Mouse (Mus musculus) erythroblast, adult 5-6 weeks (primary cell): ENCODE data around the gene Gm20521. TPM values are rescaled to one million over a fixed set of nuclear protein-coding genes. Genes with fewer than 3 reads are reported as not detected.

ENCODE experiments used
- total RNA-seq, 2 experiments: library from RNA; stranded (forward) in 1 of 2; stranded (reverse) in 1 of 2; fragments of 150-400 nt in 1 of 2; fragments of 200-764, 138-1000 nt in 1 of 2; gene quantifications; 2 replicates each; pipeline versions ENCODE4 v1.2.3 to v1.2.4; 2015 to 2017; ENCODE audit warnings: low replicate concordance in 2 of 2

The Gm20521 gene
- total RNA-seq, 2 experiments from 2014 or later = not detected

Other genes starting within 250 kb of the Gm20521 start
- gene Gm17606, start 242.5 kb upstream of the Gm20521 start, total RNA-seq (2015; ENCODE audit: low replicate concordance) = not detected in 2 replicates
- gene Gm17606, start 242.5 kb upstream of the Gm20521 start, total RNA-seq (2017; ENCODE audit: low replicate concordance) = not detected in 2 replicates
- gene Cdh24, start 242.1 kb upstream of the Gm20521 start, total RNA-seq (2015; ENCODE audit: low replicate concordance) = 1.3 and 1.5 TPM in 2 replicates
- 2.4 and 5.0 TPM in 2 replicates for gene Cdh24, start 242.1 kb upstream of the Gm20521 start, total RNA-seq (2017; ENCODE audit: low replicate concordance)
- 22.7 and 25.5 TPM in 2 replicates for gene 1700123O20Rik, start 197.2 kb upstream of the Gm20521 start, total RNA-seq (2015; ENCODE audit: low replicate concordance)
- 18.1 and 25.8 TPM in 2 replicates for gene 1700123O20Rik, start 197.2 kb upstream of the Gm20521 start, total RNA-seq (2017; ENCODE audit: low replicate concordance)
- gene Acin1, start 196.5 kb upstream of the Gm20521 start, total RNA-seq (2015; ENCODE audit: low replicate concordance) = 173 and 217 TPM in 2 replicates
- gene Acin1, start 196.5 kb upstream of the Gm20521 start, total RNA-seq (2017; ENCODE audit: low replicate concordance) = 369 and 562 TPM in 2 replicates
- not detected in 2 replicates for gene Gm29776, start 184.6 kb upstream of the Gm20521 start, total RNA-seq (2015; ENCODE audit: low replicate concordance)
- not detected in 2 replicates for gene Gm29776, start 184.6 kb upstream of the Gm20521 start, total RNA-seq (2017; ENCODE audit: low replicate concordance)
- gene Cebpe, start 171.3 kb upstream of the Gm20521 start, total RNA-seq (2015; ENCODE audit: low replicate concordance) = 22.4 and 29.4 TPM in 2 replicates
- 27.7 and 53.0 TPM in 2 replicates for gene Cebpe, start 171.3 kb upstream of the Gm20521 start, total RNA-seq (2017; ENCODE audit: low replicate concordance)
- gene Slc7a8, start 101.5 kb upstream of the Gm20521 start, total RNA-seq (2015; ENCODE audit: low replicate concordance) = 7.7 and 10.8 TPM in 2 replicates
- gene Slc7a8, start 101.5 kb upstream of the Gm20521 start, total RNA-seq (2017; ENCODE audit: low replicate concordance) = 1.4 and 1.8 TPM in 2 replicates
- not detected in 2 replicates for gene Rnf212b, start 69.3 kb upstream of the Gm20521 start, total RNA-seq (2015; ENCODE audit: low replicate concordance)
- gene Rnf212b, start 69.3 kb upstream of the Gm20521 start, total RNA-seq (2017; ENCODE audit: low replicate concordance) = 1.0 TPM in 1 of 2 replicates, not detected in the other
- gene Homez, start 12.5 kb upstream of the Gm20521 start, total RNA-seq (2015; ENCODE audit: low replicate concordance) = 0.63 TPM in 1 of 2 replicates, not detected in the other
- 2.5 and 5.6 TPM in 2 replicates for gene Homez, start 12.5 kb upstream of the Gm20521 start, total RNA-seq (2017; ENCODE audit: low replicate concordance)
- 1.9 TPM in 1 of 2 replicates, not detected in the other for gene Ppp1r3e, start 5.9 kb upstream of the Gm20521 start, total RNA-seq (2015; ENCODE audit: low replicate concordance)
- gene Ppp1r3e, start 5.9 kb upstream of the Gm20521 start, total RNA-seq (2017; ENCODE audit: low replicate concordance) = 0.70 and 3.7 TPM in 2 replicates
- gene Bcl2l2, start 64 bp upstream of the Gm20521 start, total RNA-seq (2015; ENCODE audit: low replicate concordance) = 0.77 and 0.84 TPM in 2 replicates
- gene Bcl2l2, start 64 bp upstream of the Gm20521 start, total RNA-seq (2017; ENCODE audit: low replicate concordance) = 1.0 and 4.6 TPM in 2 replicates
- 26.3 and 41.1 TPM in 2 replicates for gene Pabpn1, start 9.1 kb downstream of the Gm20521 start, total RNA-seq (2015; ENCODE audit: low replicate concordance)
- 54.6 and 55.9 TPM in 2 replicates for gene Pabpn1, start 9.1 kb downstream of the Gm20521 start, total RNA-seq (2017; ENCODE audit: low replicate concordance)
- gene Slc22a17, start 29.7 kb downstream of the Gm20521 start, total RNA-seq (2015; ENCODE audit: low replicate concordance) = 1.5 TPM in 1 of 2 replicates, not detected in the other
- 0.60 TPM in 1 of 2 replicates, not detected in the other for gene Slc22a17, start 29.7 kb downstream of the Gm20521 start, total RNA-seq (2017; ENCODE audit: low replicate concordance)
- not detected in 2 replicates for gene Efs, start 42.7 kb downstream of the Gm20521 start, total RNA-seq (2015; ENCODE audit: low replicate concordance)
- not detected in 2 replicates for gene Efs, start 42.7 kb downstream of the Gm20521 start, total RNA-seq (2017; ENCODE audit: low replicate concordance)
- not detected in 2 replicates for gene Il25, start 49.3 kb downstream of the Gm20521 start, total RNA-seq (2015; ENCODE audit: low replicate concordance)
- gene Il25, start 49.3 kb downstream of the Gm20521 start, total RNA-seq (2017; ENCODE audit: low replicate concordance) = not detected in 2 replicates
- not detected in 2 replicates for gene Cmtm5, start 52.8 kb downstream of the Gm20521 start, total RNA-seq (2015; ENCODE audit: low replicate concordance)
- gene Cmtm5, start 52.8 kb downstream of the Gm20521 start, total RNA-seq (2017; ENCODE audit: low replicate concordance) = not detected in 2 replicates
- not detected in 2 replicates for gene Myh6, start 83.5 kb downstream of the Gm20521 start, total RNA-seq (2015; ENCODE audit: low replicate concordance)
- not detected in 2 replicates for gene Myh6, start 83.5 kb downstream of the Gm20521 start, total RNA-seq (2017; ENCODE audit: low replicate concordance)
- gene Gm17428, start 93.5 kb downstream of the Gm20521 start, total RNA-seq (2015; ENCODE audit: low replicate concordance) = not detected in 2 replicates
- gene Gm17428, start 93.5 kb downstream of the Gm20521 start, total RNA-seq (2017; ENCODE audit: low replicate concordance) = not detected in 2 replicates
- gene Myh7, start 111.2 kb downstream of the Gm20521 start, total RNA-seq (2015; ENCODE audit: low replicate concordance) = not detected in 2 replicates
- gene Myh7, start 111.2 kb downstream of the Gm20521 start, total RNA-seq (2017; ENCODE audit: low replicate concordance) = not detected in 2 replicates
- gene Ngdn, start 132.0 kb downstream of the Gm20521 start, total RNA-seq (2015; ENCODE audit: low replicate concordance) = 16.3 and 20.6 TPM in 2 replicates
- gene Ngdn, start 132.0 kb downstream of the Gm20521 start, total RNA-seq (2017; ENCODE audit: low replicate concordance) = 6.0 and 11.4 TPM in 2 replicates
- 1.3 and 1.7 TPM in 2 replicates for gene Zfhx2, start 208.9 kb downstream of the Gm20521 start, total RNA-seq (2015; ENCODE audit: low replicate concordance)
- 0.34 and 0.42 TPM in 2 replicates for gene Zfhx2, start 208.9 kb downstream of the Gm20521 start, total RNA-seq (2017; ENCODE audit: low replicate concordance)
- gene Thtpa, start 211.3 kb downstream of the Gm20521 start, total RNA-seq (2015; ENCODE audit: low replicate concordance) = 0.19 and 1.7 TPM in 2 replicates
- gene Thtpa, start 211.3 kb downstream of the Gm20521 start, total RNA-seq (2017; ENCODE audit: low replicate concordance) = 1.4 and 1.6 TPM in 2 replicates
- 1.7 and 5.9 TPM in 2 replicates for gene Ap1g2, start 223.2 kb downstream of the Gm20521 start, total RNA-seq (2015; ENCODE audit: low replicate concordance)
- 2.5 and 3.7 TPM in 2 replicates for gene Ap1g2, start 223.2 kb downstream of the Gm20521 start, total RNA-seq (2017; ENCODE audit: low replicate concordance)
- not detected in 2 replicates for gene Jph4, start 233.5 kb downstream of the Gm20521 start, total RNA-seq (2015; ENCODE audit: low replicate concordance)
- not detected in 2 replicates for gene Jph4, start 233.5 kb downstream of the Gm20521 start, total RNA-seq (2017; ENCODE audit: low replicate concordance)